Mouse (Mus musculus): ENCODE measurements at regions not wholly inside any gene's neighbourhood (a gene's known extent, or its start where the extent isn't known, plus 50 kb on each side); places are given as distances from the start of the nearest gene placed in this dataset.

DNA sequence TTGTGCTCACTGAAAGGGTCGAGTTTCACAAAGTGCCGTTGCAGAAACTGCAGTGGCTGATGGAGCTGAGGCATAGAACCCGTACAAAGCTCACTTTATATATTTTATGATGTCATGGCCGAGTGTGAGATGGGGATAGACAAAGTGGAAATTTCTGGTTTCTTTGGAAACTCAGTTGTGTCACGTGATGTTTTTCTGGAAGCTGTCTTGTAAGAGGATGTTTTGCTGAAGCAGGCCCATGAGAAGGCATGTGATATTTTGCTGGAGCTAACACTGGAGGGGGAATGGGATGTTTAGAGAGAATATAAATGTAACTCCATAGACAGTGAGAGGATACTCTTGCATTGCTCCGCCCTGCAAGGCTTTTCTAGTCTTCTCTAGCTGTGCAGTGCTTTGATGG is 311.7 kb downstream of the Tmem132b start:
- Histone ChIP-seq H3K9ac (ENCODE audit: low read length) (no peak overlapping the region), H3K4me3 (ENCODE audit: low read depth, low read length) (no peak overlapping the region), H3K27ac (replicated peaks; ENCODE audit: low read depth, low read length) (no peak overlapping the region), H3K36me3 (ENCODE audit: control insufficient read depth, insufficient read depth, low read length) (no peaks in the 10 kb centered on the region), H3K9me3 (ENCODE audit: control insufficient read depth, low read length) (no peaks in the 10 kb centered on the region), H3K4me1 (ENCODE audit: control insufficient read depth, insufficient read depth, low read length) (no peaks in the 10 kb centered on the region), H3K27me3 (ENCODE audit: control insufficient read depth, insufficient read depth, low read length) (no peaks in the 10 kb centered on the region), H3K4me2 (ENCODE audit: low read depth, severe bottlenecking) (no peak overlapping the region)
- ATAC-seq (ENCODE audit: insufficient number of reproducible peaks, low FRiP score, low TSS enrichment, low read depth) (no peak), DNase-seq (ENCODE audit: low spot score) (no peak)
- 76% methylated on average over 6 of the region's 6 CpGs for WGBS

DNA sequence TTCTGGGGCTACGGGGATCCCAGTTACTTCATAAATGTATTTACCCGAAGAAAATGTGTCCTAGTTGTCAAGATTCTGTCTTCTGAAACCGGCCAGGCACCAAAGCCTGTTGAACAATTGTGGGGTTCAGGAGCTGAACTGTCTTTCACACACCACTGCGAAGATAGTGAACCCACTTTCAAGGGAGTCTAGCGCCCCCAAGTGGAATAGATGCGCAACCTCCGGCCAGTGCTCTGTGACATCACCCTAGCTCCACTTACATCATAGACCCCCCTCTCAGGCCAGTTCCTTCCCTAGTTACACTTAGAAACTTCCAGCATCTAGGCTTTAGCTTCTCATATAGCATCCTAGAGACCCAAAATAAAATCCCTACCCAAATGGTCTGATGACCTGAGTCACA is 318.1 kb downstream of the Tmem132b start:
- WGBS, result 84% methylated on average over 7 of the region's 7 CpGs
- H3K9me3 ChIP-seq (ENCODE audit: control insufficient read depth, low read length), result no peaks in the 10 kb centered on the region
- no peak overlapping the region for H3K4me3 ChIP-seq (ENCODE audit: low read depth, low read length)

DNA sequence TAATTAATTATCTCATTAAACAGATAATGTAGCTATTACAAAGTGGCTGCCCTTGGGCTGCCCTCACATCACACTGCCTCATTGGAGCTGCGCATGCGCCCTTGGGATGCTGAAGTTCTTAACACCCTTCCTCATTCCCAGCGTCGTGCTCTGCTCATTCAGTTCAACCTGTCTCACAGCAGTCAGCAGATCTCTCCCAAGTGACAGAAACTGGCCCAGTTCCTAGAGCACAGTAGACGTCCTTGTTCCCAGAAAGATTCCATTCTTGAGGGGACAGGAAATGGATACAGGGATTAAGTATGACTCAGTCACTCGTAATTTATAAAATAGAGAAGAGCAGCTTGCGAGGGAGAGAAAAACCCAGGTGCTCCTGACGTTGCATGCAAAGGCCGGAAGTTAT is 344.7 kb downstream of the Tmem132b start:
- Histone ChIP-seq H3K4me2 (ENCODE audit: low read depth, severe bottlenecking) (no peak overlapping the region), H3K27me3 (ENCODE audit: control insufficient read depth, insufficient read depth, low read length) (no peaks in the 10 kb centered on the region), H3K4me3 (ENCODE audit: low read depth, low read length) (no peak overlapping the region), H3K36me3 (ENCODE audit: control insufficient read depth, insufficient read depth, low read length) (no peaks in the 10 kb centered on the region), H3K27ac (replicated peaks; ENCODE audit: low read depth, low read length) (no peak overlapping the region), H3K9me3 (ENCODE audit: control insufficient read depth, low read length) (no peaks in the 10 kb centered on the region), H3K9ac (ENCODE audit: low read length) (no peak overlapping the region), H3K4me1 (ENCODE audit: control insufficient read depth, insufficient read depth, low read length) (no peaks in the 10 kb centered on the region)
- 82% methylated on average over 9 of the region's 9 CpGs for WGBS
- no peak for ATAC-seq (ENCODE audit: insufficient number of reproducible peaks, low FRiP score, low TSS enrichment, low read depth)
- DNase-seq (ENCODE audit: low spot score), result no peak

More for the DNA sequence above, 318.1 kb downstream of the Tmem132b start:
- DNase-seq (ENCODE audit: low spot score) (no peak), ATAC-seq (ENCODE audit: insufficient number of reproducible peaks, low FRiP score, low TSS enrichment, low read depth) (no peak)
- no peak overlapping the region for H3K27ac ChIP-seq (replicated peaks; ENCODE audit: low read depth, low read length)
- H3K27me3 ChIP-seq (ENCODE audit: control insufficient read depth, insufficient read depth, low read length), result no peaks in the 10 kb centered on the region
- H3K4me1 ChIP-seq (ENCODE audit: control insufficient read depth, insufficient read depth, low read length), result no peaks in the 10 kb centered on the region
- H3K4me2 ChIP-seq (ENCODE audit: low read depth, severe bottlenecking), result no peak overlapping the region
- no peaks in the 10 kb centered on the region for H3K36me3 ChIP-seq (ENCODE audit: control insufficient read depth, insufficient read depth, low read length)
- no peak overlapping the region for H3K9ac ChIP-seq (ENCODE audit: low read length)

DNA sequence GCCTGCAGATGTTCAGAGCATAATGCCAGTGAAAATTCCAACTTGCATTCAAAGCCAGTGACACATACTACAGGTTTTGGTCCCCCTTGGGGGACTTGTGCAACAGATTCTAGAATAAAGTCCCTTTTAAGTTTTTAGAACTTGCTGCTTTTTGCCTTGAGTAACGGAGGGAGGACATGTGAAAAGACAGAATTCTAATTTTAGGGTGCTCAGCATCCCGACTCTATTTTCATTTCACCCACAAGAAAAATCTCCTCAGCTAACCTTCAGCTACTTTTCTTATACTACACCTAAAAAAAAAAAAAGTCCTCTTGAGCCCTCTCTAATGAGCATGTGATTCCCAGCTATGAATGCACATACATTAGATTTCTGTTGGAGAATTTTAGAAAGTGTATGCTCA is 357.3 kb downstream of the Tmem132b start:
- no peak for ATAC-seq (ENCODE audit: insufficient number of reproducible peaks, low FRiP score, low TSS enrichment, low read depth)
- no peak overlapping the region for H3K9ac ChIP-seq (ENCODE audit: low read length)
- no peaks in the 10 kb centered on the region for H3K4me1 ChIP-seq (ENCODE audit: control insufficient read depth, insufficient read depth, low read length)
- H3K4me2 ChIP-seq (ENCODE audit: low read depth, severe bottlenecking), result no peak overlapping the region
- WGBS, result 85% methylated on average over 2 of the region's 2 CpGs
- no peaks in the 10 kb centered on the region for H3K27me3 ChIP-seq (ENCODE audit: control insufficient read depth, insufficient read depth, low read length)
- no peak overlapping the region for H3K4me3 ChIP-seq (ENCODE audit: low read depth, low read length)
- no peak for DNase-seq (ENCODE audit: low spot score)
- H3K9me3 ChIP-seq (ENCODE audit: control insufficient read depth, low read length), result no peaks in the 10 kb centered on the region
- no peaks in the 10 kb centered on the region for H3K36me3 ChIP-seq (ENCODE audit: control insufficient read depth, insufficient read depth, low read length)
- H3K27ac ChIP-seq (replicated peaks; ENCODE audit: low read depth, low read length), result no peak overlapping the region

DNA sequence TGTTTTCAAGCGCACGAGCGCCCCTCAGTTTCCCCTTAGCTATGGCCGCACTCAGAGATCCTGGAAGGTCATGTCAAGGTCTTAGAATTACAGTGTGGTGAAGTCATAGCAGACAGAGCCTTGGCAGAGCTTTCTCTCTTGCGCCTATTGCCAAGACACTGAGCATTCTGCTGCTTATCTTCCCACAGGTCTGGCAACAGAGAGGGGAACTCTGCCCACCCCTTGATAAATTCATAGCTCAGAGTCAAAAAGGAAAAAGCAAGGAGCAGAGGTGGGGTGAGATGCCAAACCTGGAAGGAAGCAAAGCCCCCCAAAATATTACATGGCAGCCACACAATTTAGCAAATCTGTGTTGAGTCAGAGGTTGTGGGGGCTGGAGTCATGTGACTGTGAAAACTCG is 362.3 kb downstream of the Tmem132b start:
- Histone ChIP-seq H3K27me3 (ENCODE audit: control insufficient read depth, insufficient read depth, low read length) (no peaks in the 10 kb centered on the region), H3K4me3 (ENCODE audit: low read depth, low read length) (no peak overlapping the region), H3K4me2 (ENCODE audit: low read depth, severe bottlenecking) (no peak overlapping the region), H3K4me1 (ENCODE audit: control insufficient read depth, insufficient read depth, low read length) (no peaks in the 10 kb centered on the region), H3K9me3 (ENCODE audit: control insufficient read depth, low read length) (no peaks in the 10 kb centered on the region), H3K9ac (ENCODE audit: low read length) (no peak overlapping the region), H3K36me3 (ENCODE audit: control insufficient read depth, insufficient read depth, low read length) (no peaks in the 10 kb centered on the region), H3K27ac (replicated peaks; ENCODE audit: low read depth, low read length) (no peak overlapping the region)
- DNase-seq (ENCODE audit: low spot score) (no peak), ATAC-seq (ENCODE audit: insufficient number of reproducible peaks, low FRiP score, low TSS enrichment, low read depth) (no peak)
- 89% methylated on average over 6 of the region's 6 CpGs for WGBS

DNA sequence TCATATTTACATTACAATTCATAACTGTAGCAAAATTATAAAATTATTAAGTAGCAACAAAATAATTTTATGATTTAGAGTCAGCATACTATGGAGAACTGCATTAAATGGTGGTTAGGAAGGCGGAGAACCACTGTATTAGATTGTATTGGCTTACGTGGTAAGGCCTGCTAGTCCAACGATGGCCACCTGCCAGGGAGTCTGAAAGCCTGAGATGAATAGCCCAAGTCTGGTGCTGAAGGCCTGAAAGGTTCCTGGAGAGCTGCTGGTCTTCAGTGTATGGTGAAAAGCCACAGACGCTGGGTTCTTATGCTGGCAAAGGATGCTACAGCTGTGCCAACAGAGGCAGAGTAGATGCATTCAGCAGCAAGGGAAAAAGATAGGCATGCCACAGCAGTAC is 370.5 kb downstream of the Tmem132b start:
- Histone ChIP-seq H3K4me1 (ENCODE audit: control insufficient read depth, insufficient read depth, low read length) (no peaks in the 10 kb centered on the region), H3K4me2 (ENCODE audit: low read depth, severe bottlenecking) (no peak overlapping the region), H3K4me3 (ENCODE audit: low read depth, low read length) (no peak overlapping the region), H3K9me3 (ENCODE audit: control insufficient read depth, low read length) (no peaks in the 10 kb centered on the region), H3K36me3 (ENCODE audit: control insufficient read depth, insufficient read depth, low read length) (no peaks in the 10 kb centered on the region), H3K9ac (ENCODE audit: low read length) (no peak overlapping the region), H3K27me3 (ENCODE audit: control insufficient read depth, insufficient read depth, low read length) (no peaks in the 10 kb centered on the region), H3K27ac (replicated peaks; ENCODE audit: low read depth, low read length) (no peak overlapping the region)
- ATAC-seq (ENCODE audit: insufficient number of reproducible peaks, low FRiP score, low TSS enrichment, low read depth) (no peak), DNase-seq (ENCODE audit: low spot score) (no peak)
- 94% methylated on average over 4 of the region's 4 CpGs for WGBS

DNA sequence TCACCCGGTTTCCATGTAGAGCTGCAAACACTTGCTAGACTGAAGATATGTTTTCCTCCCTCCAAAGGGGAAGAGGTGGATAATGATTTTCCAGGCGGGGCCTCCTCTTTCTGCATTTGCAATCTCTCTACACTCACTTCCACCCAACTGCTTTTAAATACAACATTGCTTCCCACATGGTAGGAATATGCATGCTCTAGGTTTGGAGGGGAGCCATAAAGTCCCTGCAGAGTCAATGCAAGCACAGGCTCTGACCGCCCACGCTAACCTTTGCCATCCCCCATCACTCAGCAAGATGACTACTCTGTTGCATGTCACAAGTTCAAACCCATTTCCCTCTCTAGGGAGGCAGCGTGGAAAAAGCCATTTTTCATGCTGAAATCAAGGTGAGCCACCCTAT is 372.9 kb downstream of the Tmem132b start:
- Histone ChIP-seq H3K9me3 (ENCODE audit: control insufficient read depth, low read length) (no peaks in the 10 kb centered on the region), H3K9ac (ENCODE audit: low read length) (no peak overlapping the region), H3K4me1 (ENCODE audit: control insufficient read depth, insufficient read depth, low read length) (no peaks in the 10 kb centered on the region), H3K27ac (replicated peaks; ENCODE audit: low read depth, low read length) (no peak overlapping the region), H3K4me3 (ENCODE audit: low read depth, low read length) (no peak overlapping the region), H3K27me3 (ENCODE audit: control insufficient read depth, insufficient read depth, low read length) (no peaks in the 10 kb centered on the region), H3K4me2 (ENCODE audit: low read depth, severe bottlenecking) (no peak overlapping the region), H3K36me3 (ENCODE audit: control insufficient read depth, insufficient read depth, low read length) (no peaks in the 10 kb centered on the region)
- WGBS, result 80% methylated on average over 5 of the region's 5 CpGs
- ATAC-seq (ENCODE audit: insufficient number of reproducible peaks, low FRiP score, low TSS enrichment, low read depth) (no peak), DNase-seq (ENCODE audit: low spot score) (no peak)

DNA sequence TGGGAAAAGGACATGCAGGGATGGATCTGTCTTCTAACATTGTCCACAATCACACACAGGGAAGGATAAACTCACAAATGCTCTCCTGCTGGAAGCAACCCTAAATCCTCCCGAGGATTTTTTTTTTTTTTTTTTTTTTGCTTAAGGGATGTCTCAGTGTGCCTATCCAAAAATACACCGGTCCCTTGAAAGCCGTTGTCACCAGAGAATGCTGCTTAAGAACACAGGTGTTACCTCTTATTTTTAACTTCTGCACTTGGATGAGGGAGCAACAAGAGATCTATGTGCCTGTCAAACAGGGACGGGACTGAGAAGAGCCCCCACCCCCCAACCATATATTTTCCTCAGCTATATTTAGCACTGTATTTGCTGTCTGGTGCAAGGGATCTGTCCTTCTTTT is 375.8 kb downstream of the Tmem132b start:
- H3K27ac ChIP-seq (replicated peaks; ENCODE audit: low read depth, low read length), result no peak overlapping the region
- WGBS, result 88% methylated on average over 4 of the region's 4 CpGs
- no peak overlapping the region for H3K9ac ChIP-seq (ENCODE audit: low read length)
- 0 out of 2 replicates have a peak, but pooled peaks cover 2% of the 10 kb centered on the region for H3K9me3 ChIP-seq (ENCODE audit: control insufficient read depth, low read length)
- no peak overlapping the region for H3K4me3 ChIP-seq (ENCODE audit: low read depth, low read length)
- ATAC-seq (ENCODE audit: insufficient number of reproducible peaks, low FRiP score, low TSS enrichment, low read depth), result no peak
- no peaks in the 10 kb centered on the region for H3K36me3 ChIP-seq (ENCODE audit: control insufficient read depth, insufficient read depth, low read length)
- H3K4me1 ChIP-seq (ENCODE audit: control insufficient read depth, insufficient read depth, low read length), result no peaks in the 10 kb centered on the region
- H3K4me2 ChIP-seq (ENCODE audit: low read depth, severe bottlenecking), result no peak overlapping the region
- no peaks in the 10 kb centered on the region for H3K27me3 ChIP-seq (ENCODE audit: control insufficient read depth, insufficient read depth, low read length)
- no peak for DNase-seq (ENCODE audit: low spot score)

DNA sequence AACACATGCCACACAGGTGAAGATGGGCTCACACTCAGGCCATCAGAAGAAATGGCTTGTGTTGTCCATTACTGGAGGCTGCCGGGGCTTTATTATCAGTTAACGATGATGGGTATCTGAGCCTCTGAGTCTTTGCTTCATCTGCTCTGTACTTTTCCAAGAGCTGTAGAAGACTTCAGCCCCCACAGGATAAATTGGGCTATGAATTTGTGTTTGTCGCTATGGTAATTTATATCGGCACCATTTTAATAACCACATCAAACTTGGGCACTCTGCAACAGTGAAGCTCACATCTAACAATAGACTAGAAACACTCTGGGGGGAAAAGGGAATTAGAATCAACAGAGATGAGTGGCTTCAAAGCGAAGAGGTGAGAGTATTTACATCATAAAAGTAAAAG is 376.3 kb downstream of the Tmem132b start:
- Histone ChIP-seq H3K27me3 (ENCODE audit: control insufficient read depth, insufficient read depth, low read length) (no peaks in the 10 kb centered on the region), H3K9me3 (ENCODE audit: control insufficient read depth, low read length) (0 out of 2 replicates have a peak, but pooled peaks cover 2% of the 10 kb centered on the region), H3K4me3 (ENCODE audit: low read depth, low read length) (no peak overlapping the region), H3K9ac (ENCODE audit: low read length) (no peak overlapping the region), H3K27ac (replicated peaks; ENCODE audit: low read depth, low read length) (no peak overlapping the region), H3K36me3 (ENCODE audit: control insufficient read depth, insufficient read depth, low read length) (no peaks in the 10 kb centered on the region), H3K4me1 (ENCODE audit: control insufficient read depth, insufficient read depth, low read length) (no peaks in the 10 kb centered on the region), H3K4me2 (ENCODE audit: low read depth, severe bottlenecking) (no peak overlapping the region)
- DNase-seq (ENCODE audit: low spot score) (no peak), ATAC-seq (ENCODE audit: insufficient number of reproducible peaks, low FRiP score, low TSS enrichment, low read depth) (no peak)
- WGBS, result 90% methylated on average over 5 of the region's 5 CpGs

Data from limb, embryonic 11.5 days (tissue).